Mouse (Mus musculus): ENCODE data around the gene Mapkapk3.

Mapkapk3 gene

DNA sequence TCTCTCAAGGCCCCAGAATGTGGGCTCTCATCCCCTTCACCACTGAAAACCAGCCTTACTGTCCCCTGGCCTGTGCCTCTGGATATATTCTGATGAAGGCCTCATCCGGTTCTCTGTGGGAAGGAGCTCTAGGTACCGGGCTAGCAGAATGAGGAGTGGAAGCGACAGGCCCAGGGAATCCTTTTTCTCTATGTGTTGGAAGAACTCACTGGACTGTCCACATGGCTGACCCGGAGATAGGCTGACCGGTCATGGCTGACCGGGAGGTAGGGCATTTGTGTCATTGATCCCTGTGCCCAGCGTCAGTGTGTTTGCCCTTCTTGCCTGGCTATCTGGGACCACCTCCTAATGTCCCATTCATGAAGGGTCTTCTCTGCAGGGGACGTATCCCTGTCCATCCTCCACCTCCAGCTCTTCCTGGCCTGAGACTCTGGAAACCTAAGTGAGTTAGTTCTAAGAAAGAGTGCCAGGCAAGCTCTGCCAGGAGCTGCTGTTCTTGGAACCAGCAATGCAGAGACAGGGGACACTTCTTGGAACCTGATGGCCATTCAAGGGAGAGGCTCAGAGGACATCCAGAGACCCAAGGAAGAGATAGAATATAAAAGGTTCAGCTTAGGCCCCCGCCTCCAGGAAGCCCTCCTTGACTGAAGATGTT lies 18.8 kb upstream of the Mapkapk3 start:
- in situ Hi-C loops (cut with MboI, MseI): loop anchor here (10.0 to 25.0 kb wide), 2 partner anchors 1004 to 1746 kb away; partner anchors contain the start of genes Rhoa, Tcta and Trex1

DNA sequence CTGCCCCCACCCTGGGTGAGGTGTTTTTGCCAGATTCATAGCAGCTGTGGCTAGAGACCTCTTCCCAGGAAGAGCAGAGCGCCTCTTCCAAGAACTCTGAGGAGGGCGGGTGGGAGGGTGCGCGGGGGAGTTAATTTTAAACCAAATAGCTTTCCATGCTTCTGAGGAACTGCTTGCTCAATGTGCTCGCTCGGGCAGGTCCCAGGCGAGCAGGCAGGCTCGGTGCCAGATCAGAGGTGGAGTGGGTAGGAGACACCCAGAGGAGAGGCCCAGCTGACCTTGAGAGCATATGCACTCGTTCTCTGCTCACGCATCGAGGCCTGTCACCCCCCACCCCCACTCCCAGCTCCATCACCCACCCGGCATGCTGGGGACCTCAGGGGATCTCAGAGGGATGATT lies 18.2 kb upstream of the Mapkapk3 start:
- in situ Hi-C loops (cut with MboI, MseI): loop anchor here (10.0 to 25.0 kb wide), 2 partner anchors 1004 to 1747 kb away; partner anchors contain the start of genes Rhoa, Tcta and Trex1

DNA sequence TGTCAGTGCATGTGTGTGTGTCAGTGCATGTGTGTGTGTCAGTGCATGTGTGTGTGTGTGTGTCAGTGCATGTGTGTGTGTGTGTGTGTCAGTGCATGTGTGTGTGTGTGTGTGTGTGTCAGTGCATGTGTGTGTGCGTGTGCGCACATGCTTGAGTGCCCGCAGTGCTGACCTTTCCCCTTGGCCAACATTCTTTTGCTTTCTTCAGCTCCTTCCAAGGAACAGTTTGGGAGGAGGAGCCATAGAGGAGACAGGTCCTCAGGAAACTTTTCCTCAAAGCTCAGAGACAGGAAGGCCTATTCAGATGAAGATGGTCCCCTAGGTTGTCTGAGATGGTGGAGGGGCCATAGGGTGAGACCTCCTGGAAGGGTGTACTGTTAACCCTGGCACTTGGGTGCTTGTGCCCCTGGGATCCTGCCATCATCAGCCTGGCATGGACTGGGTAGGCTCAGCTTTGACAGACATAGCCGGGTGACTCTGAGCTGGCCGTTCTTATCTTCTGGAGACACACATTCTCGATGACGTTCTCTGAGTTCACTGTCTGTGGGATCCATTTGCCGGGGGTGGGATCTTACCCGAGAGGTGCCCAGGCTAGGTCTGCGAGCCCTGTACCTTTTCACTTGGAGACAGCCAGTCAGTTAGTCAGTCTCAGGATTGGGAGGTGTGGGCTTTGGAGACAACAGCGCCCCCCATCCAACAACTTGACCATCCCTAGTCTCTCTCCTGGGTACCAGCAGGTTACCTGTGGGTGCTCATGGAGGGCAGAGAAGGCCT lies 17.6 kb upstream of the Mapkapk3 start:
- in situ Hi-C loops (cut with MboI, MseI): loop anchor here (10.0 to 25.0 kb wide), 2 partner anchors 1005 to 1748 kb away; partner anchors contain the start of genes Rhoa, Tcta and Trex1

DNA sequence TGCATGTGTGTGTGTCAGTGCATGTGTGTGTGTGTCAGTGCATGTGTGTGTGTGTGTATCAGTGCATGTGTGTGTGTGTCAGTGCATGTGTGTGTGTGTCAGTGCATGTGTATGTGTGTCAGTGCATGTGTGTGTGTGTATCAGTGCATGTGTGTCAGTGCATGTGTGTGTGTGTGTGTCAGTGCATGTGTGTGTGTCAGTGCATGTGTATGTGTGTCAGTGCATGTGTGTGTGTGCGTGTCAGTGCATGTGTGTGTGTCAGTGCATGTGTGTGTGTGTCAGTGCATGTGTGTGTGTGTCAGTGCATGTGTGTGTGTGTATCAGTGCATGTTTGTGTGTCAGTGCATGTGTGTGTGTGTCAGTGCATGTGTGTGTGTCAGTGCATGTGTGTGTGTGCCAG lies 17.0 kb upstream of the Mapkapk3 start:
- in situ Hi-C loops (cut with MboI, MseI): loop anchor here (10.0 to 25.0 kb wide), 2 partner anchors 1006 to 1748 kb away; partner anchors contain the start of genes Rhoa, Tcta and Trex1

DNA sequence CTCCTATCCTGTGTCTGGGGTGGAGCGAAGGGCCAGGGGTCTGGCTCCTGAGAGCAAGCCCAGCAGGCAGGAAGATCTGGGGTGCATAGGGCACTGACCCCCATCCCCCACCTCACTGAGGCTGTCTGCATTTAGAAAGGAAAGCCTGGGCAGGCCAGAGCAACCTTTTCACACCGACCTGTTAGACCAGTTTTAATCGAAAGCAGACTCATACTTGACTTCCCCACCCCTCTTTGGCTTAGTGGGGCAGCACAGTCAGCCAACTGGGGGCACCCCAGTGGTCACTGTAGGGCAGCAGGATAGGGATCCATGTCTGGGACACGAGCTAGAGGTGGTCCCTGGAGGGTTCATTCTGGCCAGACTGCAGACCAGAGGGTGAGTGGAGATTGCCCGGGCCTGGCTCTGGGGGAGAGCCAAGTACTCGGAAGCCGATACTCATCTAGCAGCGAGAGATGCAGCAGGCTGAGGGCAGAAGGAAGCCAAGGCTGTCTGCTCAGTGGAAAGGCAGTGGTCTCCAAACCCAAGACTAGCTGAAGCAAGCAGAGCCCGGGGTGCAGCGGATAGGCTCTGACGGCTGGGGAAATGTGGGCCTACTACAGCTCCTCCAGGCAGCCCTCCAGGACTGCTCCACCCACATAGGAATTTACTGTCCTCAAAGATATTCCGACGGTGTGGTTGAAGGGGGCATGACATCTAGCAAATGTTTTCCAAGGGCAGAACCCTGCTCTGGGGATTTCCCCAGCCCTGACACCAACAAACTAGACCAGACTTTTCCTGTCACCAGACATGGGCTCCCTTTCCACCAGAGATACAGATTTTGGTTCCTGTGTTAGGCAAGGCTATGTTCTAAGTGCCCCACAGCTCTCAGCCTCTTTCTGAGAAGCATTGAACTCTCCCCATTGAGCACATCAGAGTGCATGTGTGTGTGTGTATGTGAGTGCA lies 16.2 kb upstream of the Mapkapk3 start:
- in situ Hi-C loops (cut with MboI, MseI): loop anchor here (10.0 to 25.0 kb wide), 2 partner anchors 1006 to 1749 kb away; partner anchors contain the start of genes Rhoa, Tcta and Trex1

DNA sequence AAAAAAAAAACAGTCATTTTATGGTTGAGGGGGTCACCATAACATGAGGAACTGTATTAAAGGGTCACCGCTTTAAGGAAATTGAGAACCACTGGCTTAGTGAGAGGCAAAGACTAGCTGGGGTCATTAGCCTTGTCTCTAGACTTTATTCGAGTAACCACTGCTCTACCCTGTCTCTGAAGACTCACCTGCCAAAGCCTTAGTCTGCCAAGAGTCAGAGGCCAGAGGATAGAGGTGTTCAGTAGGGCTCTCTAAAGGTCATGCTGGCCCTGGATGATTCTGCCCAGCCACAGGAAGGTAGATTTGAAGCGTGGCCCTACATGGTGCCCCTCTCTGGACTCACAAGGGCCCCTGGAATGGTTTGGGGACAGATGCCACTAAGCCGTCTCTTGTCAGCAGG lies 15.3 kb upstream of the Mapkapk3 start:
- in situ Hi-C loops (cut with MboI, MseI): loop anchor here (10.0 to 25.0 kb wide), 2 partner anchors 1007 to 1750 kb away; partner anchors contain the start of genes Rhoa, Tcta and Trex1

DNA sequence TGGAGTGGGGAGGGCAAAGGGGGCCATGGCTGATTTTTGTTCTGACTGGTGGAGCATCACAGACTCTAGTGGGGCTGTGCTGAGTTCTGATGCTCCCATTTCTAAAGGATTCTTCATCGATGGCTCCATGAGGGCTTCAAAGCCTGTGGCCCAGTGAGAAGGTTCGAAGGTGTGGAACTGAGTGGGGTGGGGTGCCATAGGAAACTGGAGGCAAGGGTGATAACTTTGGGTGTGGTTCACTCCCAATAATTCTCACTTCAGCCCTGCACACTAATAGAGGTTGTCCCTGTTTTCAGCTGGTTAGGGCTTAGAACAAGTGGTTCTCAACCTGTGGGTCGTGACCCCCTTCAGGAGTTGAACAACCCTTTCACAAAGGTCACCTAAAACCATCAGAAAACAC lies 14.7 kb upstream of the Mapkapk3 start:
- in situ Hi-C loops (cut with MboI, MseI): loop anchor here (10.0 to 25.0 kb wide), 2 partner anchors 1008 to 1750 kb away; partner anchors contain the start of genes Rhoa, Tcta and Trex1

DNA sequence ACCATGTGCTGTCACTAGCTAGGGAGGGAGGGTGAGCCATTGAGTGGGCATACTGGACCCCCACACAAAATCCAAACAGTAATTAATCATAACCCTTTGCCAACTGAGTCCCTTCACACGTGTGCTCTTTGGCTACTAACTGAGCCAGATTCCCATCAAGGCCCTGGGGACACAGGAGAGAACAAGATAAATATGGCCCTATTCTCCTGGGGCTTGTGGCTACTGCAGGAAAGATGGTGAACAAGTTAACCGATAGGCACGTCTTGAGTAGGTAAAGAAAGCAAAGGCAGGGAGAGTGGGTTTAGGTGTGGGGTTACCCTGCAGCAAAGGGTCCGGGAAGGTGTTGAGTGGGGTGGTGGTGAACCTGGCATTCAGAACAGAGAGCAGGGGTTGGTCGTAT lies 14.2 kb upstream of the Mapkapk3 start:
- in situ Hi-C loops (cut with MboI, MseI): loop anchor here (10.0 to 25.0 kb wide), 2 partner anchors 1008 to 1751 kb away; partner anchors contain the start of genes Rhoa, Tcta and Trex1

DNA sequence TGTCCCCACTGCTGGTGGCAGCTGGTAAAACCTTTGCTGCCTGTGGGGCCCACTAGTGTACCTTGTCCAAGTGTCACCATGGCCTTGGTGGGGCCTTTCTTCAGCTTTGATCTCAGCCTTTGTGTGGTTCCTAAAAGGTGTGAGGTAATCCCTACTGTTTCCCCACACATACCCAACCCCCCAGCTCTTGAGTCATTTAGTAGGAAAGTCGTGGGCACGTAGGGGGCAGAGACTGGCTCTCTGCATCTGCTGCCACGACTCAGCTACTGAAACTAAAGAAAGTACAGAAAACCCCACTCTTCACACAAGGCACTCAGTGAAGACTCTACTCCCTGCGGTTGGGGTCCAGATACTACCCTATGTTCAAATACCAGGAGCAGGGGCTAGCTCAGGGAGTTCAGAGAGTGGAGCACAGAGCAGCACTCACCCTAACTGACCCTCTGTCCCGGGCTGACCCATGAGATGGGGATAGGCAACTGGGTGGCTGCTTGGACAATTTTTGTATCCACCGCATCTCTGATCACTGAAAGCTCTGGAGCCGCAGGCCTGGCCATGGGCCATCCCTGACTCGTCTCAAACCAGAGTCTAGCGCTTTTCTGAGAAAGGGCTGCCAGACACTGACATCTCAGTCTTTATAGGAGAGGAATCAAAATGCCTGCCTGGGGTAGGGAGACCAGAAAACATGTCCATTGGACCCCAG lies 13.6 kb upstream of the Mapkapk3 start:
- in situ Hi-C loops (cut with MboI, MseI): loop anchor here (10.0 to 25.0 kb wide), 2 partner anchors 1009 to 1752 kb away; partner anchors contain the start of genes Rhoa, Tcta and Trex1

DNA sequence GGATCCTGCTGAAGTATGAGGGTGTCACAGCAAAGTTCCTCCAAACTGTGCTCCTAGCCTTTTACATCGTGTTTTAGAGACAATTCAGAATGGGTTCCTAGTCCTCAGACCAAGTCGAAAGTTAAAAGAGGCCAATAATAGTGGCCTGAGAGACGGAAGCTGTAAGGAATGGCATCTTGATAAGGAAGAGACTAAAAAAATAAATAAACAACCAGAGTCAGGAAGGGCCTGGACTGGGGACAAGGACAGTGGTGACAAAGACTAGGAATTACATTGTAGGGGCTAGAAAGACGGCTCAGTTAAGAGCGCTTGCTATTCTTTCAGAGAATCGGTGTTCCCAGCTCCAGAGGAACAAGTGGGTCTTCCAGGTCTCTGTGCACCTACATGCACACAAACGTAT lies 12.9 kb upstream of the Mapkapk3 start:
- in situ Hi-C loops (cut with MboI, MseI): loop anchor here (10.0 to 25.0 kb wide), 2 partner anchors 1010 to 1752 kb away; partner anchors contain the start of genes Rhoa, Tcta and Trex1

DNA sequence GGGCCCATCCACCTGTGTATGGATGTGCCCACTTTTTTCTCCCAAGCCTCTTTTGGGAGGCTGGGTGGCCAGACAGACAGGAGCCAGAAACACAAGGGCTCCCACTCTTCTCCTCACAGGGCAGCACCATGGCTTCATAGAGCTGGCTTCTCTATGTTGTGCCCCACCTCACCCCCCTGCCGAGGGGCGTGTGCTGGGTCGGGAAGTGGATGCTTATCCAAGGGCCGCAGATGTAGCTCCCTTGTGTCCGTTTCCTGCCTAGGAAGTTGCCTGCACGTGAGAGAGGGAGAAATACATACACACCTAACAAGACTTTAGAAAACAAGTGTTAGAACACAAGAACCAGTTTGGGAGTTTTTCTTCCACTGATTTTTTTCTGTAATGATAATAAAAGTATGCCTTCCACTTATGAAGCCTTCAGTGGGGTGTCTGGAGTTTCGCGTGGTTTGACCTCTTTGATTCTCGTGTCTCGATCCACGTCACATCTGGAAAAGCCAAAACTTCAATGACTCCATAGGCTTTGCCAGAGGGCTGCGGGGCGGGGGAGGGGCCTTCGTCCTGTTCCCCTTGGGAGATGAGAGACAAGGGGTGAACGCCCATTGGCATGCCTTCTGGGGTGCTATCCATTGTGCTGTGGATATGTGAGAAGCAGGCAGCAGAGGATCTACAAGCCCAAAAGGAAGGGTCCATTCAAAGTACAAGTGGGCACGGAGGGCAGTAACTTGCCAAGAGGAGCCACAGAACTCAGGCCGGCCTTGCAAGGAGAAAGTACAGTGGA lies 12.1 kb upstream of the Mapkapk3 start:
- in situ Hi-C loops (cut with MboI, MseI): loop anchor here (10.0 to 25.0 kb wide), 2 partner anchors 1011 to 1753 kb away; partner anchors contain the start of genes Rhoa, Tcta and Trex1

DNA sequence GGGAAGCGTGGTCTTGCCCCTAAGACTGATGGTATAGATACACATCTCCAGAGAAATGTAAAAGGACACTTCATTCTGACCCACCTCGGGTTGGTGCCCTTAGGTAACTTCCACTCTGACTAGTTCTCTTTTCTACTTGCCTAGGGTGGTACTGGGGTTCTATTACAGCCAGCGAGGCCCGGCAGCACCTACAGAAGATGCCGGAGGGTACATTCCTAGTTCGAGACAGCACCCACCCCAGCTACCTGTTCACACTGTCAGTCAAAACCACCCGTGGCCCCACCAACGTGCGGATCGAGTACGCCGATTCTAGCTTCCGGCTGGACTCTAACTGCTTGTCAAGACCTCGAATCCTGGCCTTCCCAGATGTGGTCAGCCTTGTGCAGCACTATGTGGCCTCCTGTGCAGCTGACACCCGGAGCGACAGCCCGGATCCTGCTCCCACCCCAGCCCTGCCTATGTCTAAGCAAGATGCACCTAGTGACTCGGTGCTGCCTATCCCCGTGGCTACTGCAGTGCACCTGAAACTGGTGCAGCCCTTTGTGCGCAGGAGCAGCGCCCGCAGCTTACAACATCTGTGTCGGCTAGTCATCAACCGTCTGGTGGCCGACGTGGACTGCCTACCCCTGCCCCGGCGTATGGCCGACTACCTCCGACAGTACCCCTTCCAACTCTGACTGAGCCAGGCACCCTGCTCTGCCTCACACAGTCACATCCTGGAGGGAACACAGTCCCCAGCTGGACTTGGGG lies 10.7 kb upstream of the Mapkapk3 start:
- in situ Hi-C loops (cut with MboI, MseI): loop anchor here (10.0 to 25.0 kb wide), 2 partner anchors 1012 to 1754 kb away; partner anchors contain the start of genes Rhoa, Tcta and Trex1

DNA sequence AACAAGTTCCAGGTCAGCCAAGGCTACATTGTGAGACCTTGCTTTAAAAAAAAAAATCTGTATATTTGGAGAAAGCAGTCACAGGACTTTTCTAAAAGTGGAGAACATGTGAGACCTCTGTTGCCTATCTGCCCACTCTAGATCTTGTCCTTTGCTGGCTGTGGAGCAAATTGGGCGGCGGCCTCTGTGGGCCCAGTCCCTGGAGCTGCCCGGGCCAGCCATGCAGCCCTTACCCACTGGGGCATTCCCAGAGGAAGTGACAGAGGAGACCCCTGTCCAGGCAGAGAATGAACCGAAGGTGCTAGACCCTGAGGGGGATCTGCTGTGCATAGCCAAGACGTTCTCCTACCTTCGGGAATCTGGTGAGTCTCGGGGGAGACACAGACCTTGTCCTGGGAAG lies 10.1 kb upstream of the Mapkapk3 start:
- in situ Hi-C loops (cut with MboI, MseI): loop anchor here (5.0 to 25.0 kb wide), 4 partner anchors 33 to 1755 kb away; partner anchors contain the start of genes Glyctk, Rhoa, Tcta and Trex1

DNA sequence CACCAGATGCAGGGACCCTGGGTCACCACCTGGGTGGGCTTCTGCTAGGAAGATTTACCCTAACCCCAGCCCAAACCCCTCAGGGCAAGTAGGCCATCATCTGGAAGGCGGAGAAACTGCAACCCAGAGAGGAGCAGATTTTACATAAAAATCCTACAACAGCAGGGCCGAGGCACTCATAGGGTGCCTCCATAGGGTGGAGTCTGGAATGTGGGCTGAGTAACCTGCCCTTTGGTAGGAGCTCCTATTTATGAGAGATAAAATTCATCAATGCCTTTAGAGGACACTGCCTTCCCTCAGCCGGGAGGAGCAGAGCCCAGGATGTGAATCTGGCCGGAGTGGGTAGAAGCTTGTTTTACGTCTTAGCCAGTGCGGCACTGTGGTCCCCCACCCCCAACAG lies 9.2 kb upstream of the Mapkapk3 start:
- in situ Hi-C loops (cut with MboI, MseI): loop anchor here (5.0 to 25.0 kb wide), 2 partner anchors 33 to 1137 kb away; partner anchors contain the start of genes Glyctk and Wdr82

DNA sequence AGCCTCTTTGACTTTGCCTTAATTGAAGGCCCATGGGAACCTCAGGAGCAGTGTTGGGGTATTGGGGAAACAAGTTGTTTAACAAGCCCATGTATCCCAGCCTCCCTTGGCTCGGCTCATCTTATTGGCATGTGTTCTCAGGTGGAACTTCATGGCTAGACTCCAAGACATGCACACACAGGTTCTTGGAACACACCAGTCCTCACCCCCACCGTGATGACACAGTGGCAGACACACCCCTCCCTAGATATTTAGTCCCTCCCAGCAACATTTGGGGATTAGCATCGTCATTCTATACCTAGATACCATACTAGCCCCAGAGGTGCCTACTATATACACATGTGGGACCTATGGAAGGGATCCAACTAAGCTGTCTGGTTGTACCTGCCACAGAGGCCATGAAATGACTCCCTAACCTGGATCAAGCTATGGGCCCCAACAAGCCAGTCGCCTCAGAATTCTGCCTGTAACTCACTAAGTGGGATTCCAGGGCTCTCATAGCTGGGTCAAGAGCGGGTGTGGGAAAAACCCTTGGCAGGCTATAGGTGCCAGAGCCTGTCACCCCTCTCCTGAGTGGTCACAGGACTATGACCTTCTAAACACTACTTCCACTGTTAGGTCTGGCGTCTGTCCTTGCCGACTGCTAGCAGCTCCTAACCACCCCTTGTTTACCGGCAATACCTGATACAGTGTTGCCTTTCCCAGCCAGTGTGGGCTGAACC lies 8.5 kb upstream of the Mapkapk3 start:
- in situ Hi-C loops (cut with MboI, MseI): loop anchor here (5.0 to 25.0 kb wide), 2 partner anchors 34 to 1136 kb away; partner anchors contain the start of genes Glyctk and Wdr82

DNA sequence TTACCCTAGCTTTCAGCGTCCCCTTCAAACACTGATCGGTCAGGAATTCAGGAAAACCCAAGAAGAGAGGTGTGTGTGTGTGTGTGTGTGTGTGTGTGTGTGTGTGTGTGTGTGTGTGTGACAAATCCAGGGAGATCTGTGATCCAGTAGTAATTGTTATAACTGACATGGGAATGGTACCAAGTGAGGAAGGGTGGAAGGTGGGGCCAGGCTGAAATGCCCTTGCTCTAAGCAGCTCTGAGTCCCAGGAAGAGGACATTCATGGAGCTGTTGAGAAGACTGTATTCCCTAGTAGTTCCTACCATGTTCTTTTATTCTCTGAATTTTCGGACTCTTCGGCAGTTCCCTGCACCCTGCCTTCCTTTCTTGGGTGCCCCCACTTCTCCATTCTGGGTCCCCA lies 8.0 kb upstream of the Mapkapk3 start:
- in situ Hi-C loops (cut with MboI, MseI): loop anchor here (5.0 to 25.0 kb wide), 2 partner anchors 35 to 1135 kb away; partner anchors contain the start of genes Glyctk and Wdr82

DNA sequence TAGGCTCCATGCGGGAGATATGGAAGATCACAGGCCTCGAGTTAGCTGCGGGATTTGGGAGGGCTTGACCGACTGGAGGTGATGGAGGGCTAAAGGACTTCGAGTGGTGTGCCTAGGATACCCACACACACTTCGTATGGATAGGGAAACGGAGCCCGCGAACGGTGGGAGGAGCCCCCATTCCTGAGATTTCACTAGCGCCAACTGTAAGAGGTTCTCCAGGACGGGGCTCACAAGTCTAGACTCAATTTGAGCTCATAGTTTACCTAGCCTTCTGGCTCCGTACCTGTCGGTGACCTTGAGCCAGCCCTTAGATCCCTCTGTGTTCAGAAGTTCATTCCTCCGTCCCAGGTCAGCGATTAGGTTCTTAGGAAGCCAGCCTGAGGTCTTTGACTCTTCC lies 7.4 kb upstream of the Mapkapk3 start:
- in situ Hi-C loops (cut with MboI, MseI): loop anchor here (5.0 to 25.0 kb wide), 2 partner anchors 35 to 1135 kb away; partner anchors contain the start of genes Glyctk and Wdr82
